Mouse (Mus musculus) neural tube, embryonic 10.5 days (tissue): Measurements from ENCODE around the gene Spata16.
A peak's percentile ranks its signal among the peaks of the same experiment; 100 is the strongest.

Experiments used
- DNase-seq: peaks from one replicate; pipeline ENCODE4 v3.0.0-alpha.2; 2017; ENCODE audit warnings: low spot score; ENCODE audit errors: extremely low spot score

Gene Spata16

DNA sequence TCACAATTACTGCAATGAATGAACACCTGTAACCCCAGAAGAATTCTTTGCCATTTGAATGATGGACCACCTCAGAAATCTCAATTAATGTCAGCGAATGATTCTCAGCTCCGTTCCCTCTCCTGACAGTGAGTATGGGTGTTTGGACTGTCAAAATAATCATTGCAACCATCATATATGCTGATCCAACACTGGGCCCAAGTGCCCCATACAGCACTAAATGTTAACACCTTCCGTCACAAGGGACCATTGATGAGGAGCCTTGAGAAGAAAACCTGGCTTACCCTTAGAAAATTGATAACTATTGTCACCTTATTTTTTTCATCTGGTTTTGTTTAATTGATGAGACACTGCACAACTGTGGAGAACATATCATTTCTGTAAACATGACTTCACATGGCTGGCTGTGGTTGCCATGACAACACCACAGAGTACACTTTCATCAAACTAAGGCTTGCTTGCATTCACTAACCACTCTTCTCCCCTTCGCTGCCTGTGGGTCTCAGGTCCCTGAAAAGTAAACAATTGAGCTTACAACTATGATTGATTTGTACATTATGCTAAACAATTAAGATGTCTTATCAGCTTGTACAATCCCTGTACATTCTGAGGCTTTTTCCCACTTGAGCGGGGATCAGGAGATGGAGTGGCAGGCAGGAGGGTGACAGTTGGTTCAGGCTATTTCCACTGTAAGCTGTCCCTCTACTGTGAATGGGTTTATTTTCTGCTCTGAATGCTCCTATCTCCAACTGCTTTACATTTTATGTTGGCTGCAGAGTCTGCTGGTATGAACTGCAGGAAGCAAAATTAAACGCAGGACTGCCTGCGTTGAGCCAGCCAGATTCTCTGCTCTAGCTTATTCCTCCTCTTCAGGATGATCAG, 189.8 kb downstream of the Spata16 start:
- DNase-seq = no peak

DNA sequence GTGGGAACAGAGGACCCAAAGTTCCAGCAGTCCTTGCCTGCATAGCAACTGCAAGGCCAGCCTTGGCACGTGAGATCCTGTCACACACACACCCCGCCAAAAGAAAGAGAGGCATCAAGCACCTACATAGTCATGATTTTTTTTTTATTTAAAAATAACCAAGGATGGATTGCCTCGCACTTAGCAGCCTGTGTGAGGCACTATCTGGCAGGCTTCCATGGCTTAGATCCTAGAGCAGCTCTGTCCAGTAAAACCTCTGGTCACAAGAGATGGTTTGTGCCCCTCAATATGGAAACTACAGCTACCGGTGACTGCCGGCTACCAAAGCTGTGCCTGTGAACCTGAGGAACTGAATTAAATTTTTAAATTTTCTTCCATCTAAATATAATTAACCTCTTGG, 195.5 kb downstream of the Spata16 start:
- no peak for DNase-seq

DNA sequence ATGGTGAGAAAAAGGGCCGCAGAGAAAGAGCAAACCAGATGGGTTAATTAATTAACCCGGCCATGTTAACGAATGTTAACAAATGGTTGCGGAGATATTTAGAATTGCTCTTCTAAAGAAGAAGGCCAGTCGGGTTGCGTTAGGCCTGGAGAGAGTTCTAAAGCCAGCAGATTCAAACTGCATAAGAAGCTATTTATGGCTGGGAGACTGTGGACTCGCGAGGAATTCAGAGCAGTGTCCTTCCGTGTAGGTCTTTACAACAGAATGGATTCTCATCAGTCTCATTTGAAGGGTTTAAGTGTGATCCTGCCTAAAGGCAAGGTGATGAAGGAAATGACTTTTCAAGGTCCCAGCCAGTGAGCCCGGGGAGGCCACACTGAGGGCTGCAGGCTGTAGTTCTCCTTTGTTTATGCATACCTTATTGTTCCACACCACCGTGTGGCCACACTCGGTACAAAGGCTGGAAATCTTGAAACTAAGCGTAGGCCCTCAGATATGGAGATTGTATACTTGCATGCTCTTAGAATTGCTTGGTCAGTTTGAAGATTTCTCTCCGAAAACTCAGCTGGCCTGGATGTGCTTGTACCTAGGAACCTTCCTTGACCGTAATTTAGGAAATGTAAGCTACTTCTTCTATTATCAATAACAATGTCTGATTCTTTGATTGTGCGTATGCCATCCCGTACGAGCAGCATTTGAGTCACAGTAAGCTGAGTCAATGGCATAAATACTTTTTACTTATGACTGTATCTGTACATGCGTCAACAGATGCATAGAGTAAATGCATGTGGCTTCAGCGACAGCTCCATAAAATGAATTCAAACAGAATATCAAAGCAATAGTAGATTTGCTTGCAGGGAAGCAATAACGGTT, 197.0 kb downstream of the Spata16 start:
- peak; percentile 33 for DNase-seq

DNA sequence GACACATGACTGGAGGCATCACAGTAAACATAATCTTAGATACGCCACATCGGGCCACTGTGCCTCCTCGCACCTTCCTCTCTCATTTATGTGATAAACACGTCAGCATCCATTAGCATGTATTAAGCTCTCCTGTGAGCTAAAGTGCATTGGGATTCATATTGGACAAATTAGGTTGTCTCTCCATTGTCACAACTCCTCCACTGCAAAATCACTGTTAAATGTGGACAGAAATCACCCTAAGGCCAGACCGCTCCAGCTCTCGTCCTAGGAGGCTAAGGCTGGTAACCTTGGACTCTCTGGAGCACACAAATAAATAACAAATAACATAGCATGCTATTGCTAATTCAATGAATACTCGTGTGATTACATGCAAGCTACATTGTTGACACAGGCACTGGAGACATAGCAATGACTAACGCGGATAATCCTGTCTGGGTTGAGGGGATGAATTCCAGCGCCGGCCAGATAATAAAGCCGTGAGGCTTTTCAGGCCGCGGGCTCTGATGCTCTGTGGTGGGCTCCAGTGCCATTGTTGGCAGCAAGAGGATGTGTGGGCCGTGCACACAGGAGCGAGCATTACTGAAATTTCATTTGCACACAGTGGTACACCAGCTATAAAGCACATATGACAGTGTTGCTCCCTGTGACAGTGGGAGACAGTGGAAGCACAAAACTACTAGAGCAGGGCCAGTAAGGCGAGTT, 197.8 kb downstream of the Spata16 start:
- DNase-seq = no peak

DNA sequence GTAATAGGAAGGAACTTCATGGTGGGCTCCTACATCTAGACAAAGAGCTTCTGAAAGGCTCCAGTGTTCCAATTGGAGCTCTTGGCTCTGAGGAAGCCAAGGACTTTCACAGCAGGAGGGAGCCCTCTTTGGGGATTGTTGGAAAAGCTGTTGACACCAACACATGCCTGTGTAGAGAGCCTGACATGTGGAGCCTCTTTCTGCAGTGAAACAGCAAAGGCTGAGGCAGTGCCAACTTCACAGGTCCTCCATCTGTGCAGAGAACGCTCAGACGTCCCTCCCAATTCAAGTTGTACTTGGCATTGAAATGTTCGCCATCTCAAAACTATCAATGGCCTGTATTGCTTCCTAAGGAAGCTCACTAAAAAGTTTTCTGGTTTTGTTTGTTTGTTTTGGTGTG, 207.6 kb downstream of the Spata16 start:
- DNase-seq = no peak

DNA sequence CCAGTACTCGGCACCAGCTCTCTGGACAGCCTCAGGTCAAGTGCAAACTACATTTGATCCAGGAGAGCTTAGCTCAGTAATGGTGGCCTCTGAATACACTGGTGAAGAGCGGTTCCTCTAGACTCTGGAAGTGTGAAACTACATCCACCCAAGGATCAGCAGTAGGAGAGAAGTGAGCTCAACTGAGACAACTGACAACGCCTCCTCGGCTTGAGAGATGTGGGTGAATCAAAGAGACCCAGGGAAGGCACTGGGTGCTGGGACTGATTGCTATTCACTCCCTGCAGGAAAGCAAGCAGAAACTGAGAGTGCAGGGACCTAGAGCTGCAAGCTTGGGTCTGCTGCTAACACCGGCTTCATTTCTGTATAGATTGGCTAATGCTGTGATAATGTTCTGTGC, 210.5 kb downstream of the Spata16 start:
- no peak for DNase-seq

DNA sequence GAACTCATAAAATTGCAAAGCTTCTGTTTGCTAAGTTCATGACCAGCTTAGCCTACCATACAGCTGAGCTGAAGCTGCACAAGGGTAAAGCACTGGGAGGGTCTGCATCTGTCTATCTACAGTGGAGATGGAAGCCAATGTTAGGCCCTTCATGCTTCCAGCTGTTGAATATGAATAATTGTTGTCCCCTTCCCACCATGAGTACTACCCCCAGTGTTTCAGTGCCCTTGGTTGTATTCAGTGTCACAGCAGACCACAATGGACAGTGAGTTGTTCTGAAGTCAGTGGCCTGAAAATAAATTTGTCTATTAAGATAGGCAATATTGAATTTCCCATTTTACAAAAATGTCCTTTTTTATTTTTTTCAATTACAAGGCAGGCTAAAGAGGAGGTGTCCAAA, 212.8 kb downstream of the Spata16 start:
- no peak for DNase-seq

DNA sequence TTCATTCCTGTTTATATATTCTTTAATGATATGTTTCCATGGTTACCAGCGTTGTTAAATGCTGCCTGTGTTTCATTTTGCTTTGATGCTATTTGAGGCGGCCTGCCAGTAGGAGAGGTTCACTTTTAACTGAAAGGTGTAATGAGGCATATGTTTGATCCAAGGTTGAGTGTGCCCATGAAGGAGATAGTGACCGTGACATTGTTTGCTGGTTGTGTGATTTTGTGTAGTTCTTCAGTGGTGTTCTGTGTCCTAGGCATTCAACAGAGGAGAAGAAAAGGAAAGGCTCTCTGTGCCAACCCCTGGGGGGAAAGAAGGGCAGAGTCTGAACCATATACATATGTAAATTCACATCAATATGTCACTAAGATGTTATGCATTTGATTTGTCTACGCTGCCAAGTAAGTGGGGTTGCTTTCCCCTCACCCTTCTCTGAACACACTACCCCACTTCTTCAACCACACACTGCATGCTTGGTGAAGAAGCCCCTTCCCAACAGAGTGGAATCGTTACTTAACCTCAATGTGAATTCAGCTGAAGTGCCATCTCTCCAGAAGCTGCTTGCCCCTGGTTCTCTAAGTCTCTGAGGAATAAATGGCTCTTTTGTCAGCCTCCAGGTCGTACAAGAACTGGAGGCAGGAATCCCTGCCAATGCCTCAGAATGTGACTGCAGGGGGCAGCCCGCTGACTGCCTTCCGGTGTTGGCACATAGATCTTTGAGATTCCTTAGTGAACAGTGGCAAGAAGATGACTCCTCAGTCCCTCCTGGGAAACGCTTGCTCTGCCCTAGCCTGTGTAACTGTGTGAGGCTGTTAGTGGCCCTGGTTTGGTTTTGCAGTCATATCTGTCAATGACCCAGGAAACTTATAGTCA, 213.5 kb downstream of the Spata16 start:
- no peak for DNase-seq

DNA sequence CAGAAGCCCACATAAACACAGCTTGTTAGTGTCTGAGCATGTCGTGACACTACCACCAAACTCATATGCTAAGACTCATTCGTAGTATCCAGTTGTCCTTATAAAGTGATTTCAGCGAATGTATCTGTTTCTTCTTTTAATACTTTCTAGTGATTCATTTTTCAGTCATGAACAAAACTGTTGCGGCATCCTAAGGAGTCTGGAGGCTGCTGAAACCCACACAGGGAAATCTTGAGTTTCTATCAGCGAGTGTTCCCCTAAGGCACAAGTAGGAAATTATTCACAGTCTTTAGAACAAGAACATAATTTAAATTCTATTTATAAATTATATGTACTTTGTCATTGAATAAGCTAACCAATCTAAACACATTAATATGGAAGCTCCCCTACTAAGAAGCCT, 216.1 kb downstream of the Spata16 start:
- no peak for DNase-seq

DNA sequence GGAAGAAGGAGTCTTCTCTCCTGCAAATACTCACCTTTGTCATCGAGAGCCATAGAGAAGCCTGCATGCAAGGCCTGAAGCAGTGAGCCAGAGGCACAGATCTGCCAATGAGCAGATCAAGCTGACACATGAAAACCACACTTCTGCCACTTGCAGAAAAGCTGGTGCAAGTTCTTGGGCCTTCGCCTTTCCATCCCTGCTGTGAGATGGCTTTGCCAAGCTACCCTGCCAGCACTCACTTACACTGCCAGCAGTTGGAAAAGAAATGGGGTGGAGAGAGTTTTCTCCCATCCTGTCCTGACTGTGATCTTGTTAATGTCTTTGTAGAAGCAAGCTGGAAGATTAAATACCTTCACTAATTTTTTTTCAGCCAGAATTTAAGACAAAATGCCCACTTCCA, 237.3 kb downstream of the Spata16 start:
- no peak for DNase-seq

DNA sequence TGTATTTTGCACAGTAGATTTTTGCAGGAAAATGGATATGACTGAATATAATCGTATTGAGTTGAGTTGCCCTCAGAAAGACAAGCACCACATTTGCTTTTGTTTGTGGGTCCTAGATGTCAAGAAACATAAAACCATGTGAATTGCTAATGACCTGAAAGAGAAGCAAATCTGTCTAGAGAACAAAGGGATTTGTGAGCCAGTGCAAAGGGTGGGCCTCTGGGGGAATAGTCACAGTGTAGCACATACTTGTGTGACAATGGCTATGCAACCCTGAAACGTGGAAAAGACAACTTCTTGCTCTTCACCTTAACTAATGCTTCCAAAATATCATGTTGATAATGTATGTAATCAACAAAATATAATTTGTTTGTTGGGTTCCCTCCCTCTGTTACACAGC, 239.9 kb downstream of the Spata16 start:
- no peak for DNase-seq

DNA sequence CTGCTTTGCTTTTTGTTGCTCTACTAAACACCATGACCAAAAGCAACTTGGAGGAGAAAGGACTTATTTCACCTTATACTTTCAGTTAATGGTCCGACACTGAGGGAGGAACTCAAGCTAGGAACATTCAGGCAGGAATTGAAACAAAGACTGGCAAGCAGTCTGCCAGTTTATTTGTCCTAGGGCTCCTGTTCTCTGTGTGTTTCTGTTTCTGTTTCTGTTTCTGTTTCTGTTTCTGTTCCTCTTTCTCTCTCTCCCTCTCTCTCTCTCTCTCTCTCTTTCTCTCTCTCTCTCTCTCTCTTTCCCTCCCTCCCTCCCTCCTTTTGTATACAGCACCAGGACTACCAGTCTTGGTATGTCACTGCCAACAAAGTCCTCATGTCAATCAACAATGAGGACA, 279.2 kb downstream of the Spata16 start:
- DNase-seq = no peak

DNA sequence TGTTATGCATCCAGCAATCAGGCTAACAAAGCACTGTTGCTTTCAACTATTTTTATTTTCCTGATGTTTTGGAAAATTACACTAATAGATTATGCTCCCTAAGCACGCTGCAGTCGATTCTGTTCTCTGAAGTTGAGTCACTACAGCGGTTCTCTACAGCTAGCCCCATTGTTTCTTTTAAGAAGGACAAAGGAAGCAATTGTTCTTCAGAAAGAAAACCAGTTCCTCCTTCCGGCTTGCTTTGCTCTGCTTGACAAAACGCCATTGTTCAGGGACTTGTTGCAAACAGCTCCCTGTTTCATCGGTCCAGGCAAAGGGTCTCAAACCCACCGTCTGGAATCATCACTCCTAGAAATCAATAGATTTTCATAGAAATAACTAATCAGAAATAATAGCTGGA, 283.6 kb downstream of the Spata16 start:
- no peak for DNase-seq

DNA sequence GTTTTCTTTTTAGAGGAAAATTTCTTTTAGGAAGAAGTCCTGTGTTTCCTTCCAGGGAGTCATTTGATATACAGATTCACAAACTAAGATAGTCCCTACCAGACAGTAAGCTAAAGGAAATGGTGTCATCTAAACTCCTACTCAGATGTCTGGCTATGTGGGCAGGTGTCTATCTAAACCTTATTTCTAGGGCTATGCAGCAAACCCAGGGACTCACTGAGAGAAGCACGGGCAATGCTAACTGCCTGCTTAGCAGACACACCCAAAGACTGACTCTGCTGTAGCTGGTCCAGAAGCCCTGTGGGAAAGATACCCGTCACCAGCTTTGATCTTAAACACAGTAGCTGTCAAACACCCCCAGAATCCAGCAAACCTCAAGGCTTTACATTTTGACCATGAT, 284.2 kb downstream of the Spata16 start:
- no peak for DNase-seq

DNA sequence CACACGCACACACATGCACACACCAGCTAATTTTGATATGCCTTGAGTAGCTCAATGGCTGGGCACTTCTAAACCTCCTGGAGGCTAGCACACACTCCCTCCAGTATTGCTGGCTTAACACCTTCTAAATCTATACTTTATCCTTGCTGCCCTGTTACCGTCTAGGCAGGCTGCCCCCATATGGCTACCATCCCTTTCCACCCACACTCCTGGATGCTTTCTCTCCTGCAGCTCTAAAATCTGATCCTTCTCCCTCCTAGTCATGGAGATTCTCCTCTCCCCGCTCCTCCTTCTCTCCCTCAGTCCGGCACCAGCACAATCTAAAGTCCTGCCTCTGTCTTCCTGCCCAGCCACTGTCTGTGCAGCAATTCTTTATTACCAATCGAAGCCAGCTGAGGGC, 286.0 kb downstream of the Spata16 start:
- no peak for DNase-seq

DNA sequence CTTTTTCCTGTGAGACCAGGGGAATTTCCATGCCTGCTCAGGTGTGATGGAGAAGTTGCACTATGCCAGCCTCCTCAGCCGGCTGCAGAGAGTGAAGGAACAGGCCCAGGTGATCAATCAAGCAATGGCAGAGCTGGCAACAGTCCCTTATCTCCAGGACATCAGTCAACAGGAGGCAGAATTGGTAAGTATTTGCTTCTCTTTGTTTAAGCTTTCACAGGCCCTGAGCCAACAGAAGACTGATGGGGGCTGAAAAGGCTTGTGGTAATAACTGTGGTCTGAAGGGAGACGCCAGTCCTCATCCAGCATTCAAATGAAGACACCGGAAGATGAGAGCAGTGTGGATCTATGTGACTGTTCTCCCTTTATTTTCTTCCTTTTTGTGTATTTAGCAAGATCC, 286.8 kb downstream of the Spata16 start:
- DNase-seq = no peak

DNA sequence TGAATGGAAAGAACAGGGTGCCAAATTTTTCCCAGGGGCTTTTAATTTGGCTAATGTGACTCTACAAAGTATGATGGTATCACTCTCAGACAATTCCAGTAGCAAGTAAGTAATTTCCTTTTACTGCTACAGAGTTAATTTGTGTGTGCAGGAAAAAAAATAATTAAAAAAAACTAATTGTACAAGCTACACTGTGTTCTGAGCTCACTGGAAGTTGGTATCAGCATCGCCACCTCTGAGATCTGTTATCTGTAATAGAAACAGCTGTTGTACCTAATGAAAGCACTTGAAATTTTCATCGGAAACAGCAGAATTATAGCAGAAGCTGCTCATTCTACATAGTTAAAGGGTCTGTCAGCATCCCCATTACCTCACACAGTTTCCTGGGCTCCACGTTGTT, 295.7 kb downstream of the Spata16 start:
- DNase-seq = no peak

DNA sequence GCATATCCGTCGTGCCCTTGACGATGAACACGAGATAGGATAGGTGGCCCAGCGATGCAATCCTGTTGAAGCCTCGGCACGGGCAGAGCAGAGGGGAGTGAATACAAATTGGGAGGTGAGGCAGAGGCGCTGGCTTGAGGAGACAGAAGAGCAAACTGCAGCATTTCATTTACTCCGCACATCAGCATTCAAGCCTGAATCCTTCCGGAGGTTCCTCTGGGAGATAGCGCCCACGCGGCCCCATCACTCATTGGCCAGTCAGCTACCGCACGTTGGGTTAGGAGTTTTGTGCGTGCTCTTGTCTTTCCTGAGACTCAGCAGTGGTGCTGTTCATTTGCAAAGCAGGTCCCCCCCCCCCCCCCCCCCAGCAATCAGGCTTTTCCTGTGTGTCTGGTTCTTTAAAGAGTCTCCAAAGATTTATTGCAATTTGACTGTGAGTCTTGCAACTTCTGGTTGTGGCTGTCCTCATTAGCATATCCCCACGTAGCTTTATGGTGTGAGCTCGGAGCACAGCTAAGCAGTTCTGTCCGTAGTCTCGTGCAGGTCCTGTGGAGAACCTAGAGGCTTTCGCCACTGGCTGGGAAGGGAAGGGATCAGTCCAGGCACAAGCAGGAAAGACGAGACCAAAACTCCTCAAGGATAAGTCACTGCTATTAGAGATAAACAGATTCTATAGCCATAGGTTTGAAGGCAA, 299.6 kb downstream of the Spata16 start:
- DNase-seq = no peak

DNA sequence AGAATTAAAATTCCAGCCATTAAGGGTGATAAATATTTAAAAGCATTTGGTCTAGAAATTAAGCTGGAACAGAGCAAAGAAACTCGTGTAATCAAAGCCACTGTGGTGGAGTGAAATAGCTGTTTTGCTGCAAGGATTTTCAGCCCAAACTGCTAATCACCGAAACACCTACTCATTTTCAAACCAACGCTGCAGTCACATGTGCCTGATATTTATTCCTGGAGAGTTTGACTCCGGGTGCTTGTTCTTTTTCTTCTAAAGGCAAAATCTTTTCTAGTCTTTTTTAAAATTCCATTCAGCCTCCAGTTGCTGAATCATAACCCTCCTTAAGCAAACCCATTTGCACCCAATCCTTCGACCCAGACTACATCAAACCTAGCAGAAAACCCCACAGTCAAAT, 329.4 kb downstream of the Spata16 start:
- no peak for DNase-seq

DNA sequence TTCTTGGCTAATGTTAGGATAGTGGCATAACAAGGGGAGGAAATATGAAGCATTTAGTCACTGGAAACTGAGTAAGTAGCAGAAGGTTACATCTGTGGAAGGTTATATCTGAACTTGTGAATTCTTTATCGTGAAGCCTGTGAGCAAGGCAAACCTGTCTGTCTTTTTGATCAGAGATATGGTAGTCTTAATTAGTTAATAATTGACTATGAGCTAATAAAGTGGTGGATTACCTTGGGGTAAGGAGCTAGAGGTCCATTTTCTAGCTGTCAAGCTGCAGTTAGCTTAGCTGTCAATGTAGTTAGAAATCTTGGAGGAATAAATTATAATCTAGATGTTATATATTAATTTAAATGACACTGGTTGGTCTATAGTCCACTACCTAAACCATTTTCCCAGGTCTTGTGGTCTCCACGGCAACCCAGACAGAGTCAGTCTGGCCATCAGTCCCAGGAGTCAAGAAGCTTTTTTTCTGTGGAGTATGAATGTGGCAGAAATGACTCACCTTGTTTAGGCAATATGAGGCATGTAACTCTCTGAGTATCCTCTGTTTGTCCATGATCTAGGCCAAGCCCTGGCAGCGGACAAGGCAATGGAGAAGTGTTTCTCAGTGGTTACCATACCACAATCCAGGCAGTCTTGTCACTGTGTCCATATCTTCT, 331.6 kb downstream of the Spata16 start:
- DNase-seq = no peak
